Mouse (Mus musculus) spleen, adult 2 months (tissue): Measurements from ENCODE around the gene Tysnd1.

Experiments
- CTCF ChIP-seq: fragments of 200-500 bp; IDR thresholded peaks from 2 replicates; pipeline ENCODE4 v1.5.1; 2011; ENCODE audit warnings: mild to moderate bottlenecking, inconsistent platforms; ENCODE audit not compliant: insufficient read depth, insufficient read length, insufficient replicate concordance; ENCODE audit errors: extremely low read depth
- POLR2A ChIP-seq: fragments of 200-500 bp; IDR thresholded peaks from 2 replicates; pipeline ENCODE4 v1.6.1; 2011; ENCODE audit warnings: low read depth, low read length, inconsistent platforms

DNA sequence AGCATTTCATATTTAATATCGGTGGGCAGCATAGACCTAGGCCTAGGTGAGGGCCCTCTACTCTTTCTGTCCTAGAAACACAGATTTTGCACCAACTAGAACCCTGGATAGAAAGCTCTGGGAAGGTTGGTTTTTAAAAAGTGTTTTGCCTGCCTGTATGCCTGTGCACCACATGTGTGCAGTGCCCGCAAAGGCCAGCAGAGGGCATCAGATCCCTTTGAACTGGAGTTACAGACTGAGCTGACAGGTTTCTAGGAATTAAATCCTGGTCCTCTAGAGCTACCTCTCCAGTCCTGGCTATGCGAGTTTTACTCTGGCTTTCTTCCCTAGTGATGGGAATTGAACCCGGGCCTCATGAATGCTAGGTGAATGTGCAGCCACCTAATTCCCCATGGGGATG is 49.8 kb downstream of the Tysnd1 start:
- no peak for TF ChIP-seq CTCF
- no peak for TF ChIP-seq POLR2A
